Mouse (Mus musculus) stomach, postnatal 0 days (tissue): ENCODE measurements around the gene Rapgefl1.

Source experiments
- CTCF ChIP-seq: IDR thresholded peaks from 2 replicates; pipeline ENCODE4 v1.5.1; 2016; ENCODE audit warnings: antibody characterized with exemption, low read depth, mild to moderate bottlenecking, moderate library complexity
- EP300 ChIP-seq: optimal IDR thresholded peaks from 2 replicates; pipeline ENCODE3; 2016; ENCODE audit warnings: antibody characterized with exemption

DNA sequence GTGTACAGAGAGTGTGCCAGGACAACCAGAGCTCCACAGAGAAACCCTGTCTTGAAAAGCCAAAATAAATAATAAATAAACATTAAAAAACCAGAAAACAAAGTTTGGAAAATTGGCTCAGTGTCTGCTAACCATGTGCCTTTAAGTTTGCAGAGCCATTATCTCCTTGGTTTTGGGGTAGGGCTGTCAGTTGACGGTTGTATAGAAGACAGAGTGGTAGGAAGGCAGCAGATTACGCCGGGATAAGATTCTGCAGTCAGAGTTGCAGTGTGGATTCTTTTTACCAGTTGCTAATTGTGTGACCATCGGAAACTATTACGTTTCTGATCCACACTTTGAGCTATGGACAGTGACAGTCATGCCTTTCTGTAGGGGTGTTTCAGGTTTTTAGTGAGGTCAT is 53.4 kb downstream of the Rapgefl1 start:
- TF ChIP-seq CTCF (no peak), EP300 (no peak)
